Mouse (Mus musculus) thymus, postnatal 36 days (tissue): Measurements from ENCODE around the gene Arrb2.
"Not testable (repeated sequence)": the region's sequence is repeated elsewhere in the genome, so short reads cannot be mapped to it uniquely, and the experiment has no call there.

Experiments used
- DNase-seq, 2 experiments: peaks; one replicate each; pipeline ENCODE4 v3.0.0; 2022; ENCODE audit warnings: mixed read lengths in 2 of 2

Gene Arrb2

DNA sequence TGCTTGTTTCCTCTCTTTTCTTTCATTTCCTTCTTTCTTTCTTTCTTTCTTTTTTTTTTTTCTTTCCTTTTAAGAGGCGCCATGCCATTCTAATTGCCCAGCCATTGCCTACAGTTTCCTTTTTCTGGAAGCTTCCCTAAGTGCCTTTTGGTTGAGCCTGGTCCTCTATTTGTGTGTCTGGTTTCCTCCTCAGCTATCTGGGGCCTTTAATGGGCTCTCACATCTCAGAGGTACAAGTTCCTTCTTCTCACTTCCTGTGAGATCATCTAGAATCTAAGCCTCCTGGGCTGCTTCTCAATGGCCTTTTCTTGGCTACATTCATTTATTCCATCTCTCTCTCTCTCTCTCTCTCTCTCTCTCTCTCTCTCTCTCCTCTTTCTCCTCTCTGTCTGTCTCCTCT is 14.9 kb downstream of the Arrb2 start:
- no peak for DNase-seq

DNA sequence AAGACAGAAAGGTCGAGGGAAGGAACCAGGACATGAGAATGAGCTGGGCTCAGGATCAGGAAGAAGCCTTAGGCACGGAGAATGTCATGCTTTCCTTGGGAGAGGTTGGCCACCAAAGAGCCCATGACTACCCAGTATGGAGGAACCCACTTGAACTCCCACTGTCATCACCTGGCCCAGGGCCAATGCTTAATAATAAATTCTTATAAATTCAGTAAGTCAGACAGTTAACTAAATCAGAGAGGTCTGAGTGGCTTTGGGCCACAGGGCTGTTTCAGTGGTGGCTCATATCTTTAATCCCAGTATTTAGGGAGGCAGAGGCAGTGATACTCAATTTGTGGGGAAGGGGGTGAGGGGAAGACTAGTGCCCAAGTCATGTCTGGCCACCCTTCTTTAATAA is 18.5 kb downstream of the Arrb2 start:
- no peak for DNase-seq

DNA sequence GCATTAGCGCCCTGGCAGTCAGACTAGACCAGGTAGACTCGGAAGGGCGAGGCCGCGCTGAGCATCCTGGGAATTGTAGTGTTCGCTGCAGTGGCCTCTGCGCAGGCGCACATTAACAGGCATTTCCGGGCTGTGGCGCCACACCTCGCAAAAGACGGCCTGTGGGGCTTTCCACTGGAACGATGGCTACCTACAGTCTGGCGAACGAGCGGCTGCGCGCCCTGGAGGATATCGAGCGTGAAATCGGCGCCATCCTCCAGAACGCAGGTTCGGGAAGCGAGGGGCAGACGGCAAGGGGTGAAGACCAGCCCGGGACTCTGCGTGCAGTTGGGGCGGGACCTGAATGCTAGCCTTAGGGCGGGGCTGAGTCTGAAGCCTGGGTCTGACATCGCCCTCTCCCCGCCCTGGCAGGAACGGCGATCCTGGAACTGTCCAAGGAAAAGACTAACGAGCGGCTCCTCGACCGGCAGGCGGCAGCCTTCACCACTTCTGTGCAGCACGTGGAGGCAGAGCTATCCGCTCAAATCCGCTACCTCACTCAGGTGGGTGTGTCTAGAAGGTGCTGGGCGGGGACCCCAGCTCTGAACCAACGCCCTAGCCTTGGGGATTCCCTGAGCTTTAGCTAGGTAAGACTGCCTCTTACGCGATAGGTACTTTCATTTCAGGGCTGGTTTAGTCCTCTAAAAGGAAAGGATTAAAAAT is 19.5 kb downstream of the Arrb2 start, which contains the start of gene Med11:
Gene Med11 (plus strand): TSS at position 123 of the 702 bp plus-strand sequence.
- DNase-seq, result peak; percentile 92 to 93

DNA sequence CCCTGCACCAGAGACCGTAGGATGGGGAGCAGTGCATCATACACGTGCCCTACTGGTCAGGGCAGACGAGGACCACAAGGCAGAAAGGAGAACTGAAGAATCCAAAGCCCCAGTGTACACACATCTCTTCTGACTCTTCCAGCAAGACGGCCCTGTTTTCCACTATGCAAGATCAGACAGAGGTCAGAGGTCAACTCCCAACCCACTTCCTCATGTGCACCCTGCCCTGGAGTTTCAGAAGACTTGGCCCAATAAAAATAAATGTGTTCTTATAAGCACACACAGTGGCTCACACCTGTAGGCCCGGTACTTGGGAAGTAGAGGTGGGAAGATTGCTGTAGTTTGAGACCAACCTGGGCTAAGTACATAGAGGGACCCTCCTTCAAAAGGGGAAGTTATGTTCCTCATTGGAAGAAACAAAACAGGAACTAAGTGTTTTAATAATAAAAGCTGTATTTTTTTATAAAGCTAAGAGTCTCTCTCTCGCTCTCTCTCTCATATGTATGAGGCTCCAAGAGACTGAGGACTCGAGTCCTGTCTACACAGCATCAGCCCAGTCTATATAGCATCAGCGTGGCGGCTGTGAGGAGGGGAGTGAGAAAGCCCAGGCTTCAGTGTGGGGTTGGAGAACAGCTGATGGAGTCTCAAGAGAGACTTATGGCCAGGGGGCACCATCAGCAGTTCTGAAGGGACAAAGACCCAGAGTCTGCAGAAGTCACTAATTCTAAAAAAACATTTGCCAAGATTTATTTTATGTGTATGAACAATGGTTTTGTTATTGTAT is 21.0 kb downstream of the Arrb2 start:
- no peak for DNase-seq

DNA sequence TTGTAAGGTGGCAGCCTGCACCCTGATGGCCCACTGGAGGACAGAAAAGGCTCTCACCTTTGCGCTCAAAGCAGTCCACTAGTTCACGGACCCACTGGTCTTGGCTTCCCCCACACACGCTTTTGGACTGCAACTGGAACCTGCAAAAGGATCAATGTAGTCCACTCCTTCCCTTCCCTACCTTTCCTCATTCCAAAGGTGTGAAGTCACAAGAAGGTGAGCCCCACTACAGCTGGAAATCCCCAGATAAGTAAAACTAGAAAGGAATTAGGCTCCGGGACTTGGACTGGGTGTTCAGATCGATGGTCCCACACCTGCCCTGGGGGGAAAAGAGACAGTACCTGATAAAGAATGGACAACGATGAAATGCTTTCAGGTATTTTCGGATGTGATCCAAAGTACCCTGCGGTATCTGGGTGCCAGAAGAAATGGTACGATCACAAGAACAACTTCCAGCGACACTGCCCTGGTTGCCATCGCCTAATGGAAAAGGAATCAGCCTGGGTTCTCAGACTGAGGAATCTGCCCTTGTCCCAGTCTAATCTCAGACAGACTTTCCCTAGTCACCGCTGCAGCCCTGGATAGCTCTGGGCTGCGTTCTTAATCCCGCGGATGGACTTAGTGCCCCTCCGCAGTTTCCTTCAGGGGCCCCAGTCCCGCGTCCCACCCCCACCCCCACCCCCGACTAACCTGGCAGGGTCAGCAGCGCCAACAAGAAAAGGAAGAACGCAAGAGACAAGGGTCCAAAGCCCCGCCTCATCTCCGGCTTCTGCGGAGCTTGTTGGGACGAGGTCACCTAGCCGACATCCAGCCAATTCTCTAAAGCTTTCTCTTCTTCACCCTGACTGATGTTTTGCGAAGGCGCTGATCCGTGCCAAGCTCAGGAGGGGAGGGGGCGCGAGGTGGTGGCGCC is 26.5 kb downstream of the Arrb2 start, which contains the start of gene Zmynd15:
Gene Zmynd15 (plus strand): TSS at position 746 of the 913 bp plus-strand sequence.
- DNase-seq, result no peak

DNA sequence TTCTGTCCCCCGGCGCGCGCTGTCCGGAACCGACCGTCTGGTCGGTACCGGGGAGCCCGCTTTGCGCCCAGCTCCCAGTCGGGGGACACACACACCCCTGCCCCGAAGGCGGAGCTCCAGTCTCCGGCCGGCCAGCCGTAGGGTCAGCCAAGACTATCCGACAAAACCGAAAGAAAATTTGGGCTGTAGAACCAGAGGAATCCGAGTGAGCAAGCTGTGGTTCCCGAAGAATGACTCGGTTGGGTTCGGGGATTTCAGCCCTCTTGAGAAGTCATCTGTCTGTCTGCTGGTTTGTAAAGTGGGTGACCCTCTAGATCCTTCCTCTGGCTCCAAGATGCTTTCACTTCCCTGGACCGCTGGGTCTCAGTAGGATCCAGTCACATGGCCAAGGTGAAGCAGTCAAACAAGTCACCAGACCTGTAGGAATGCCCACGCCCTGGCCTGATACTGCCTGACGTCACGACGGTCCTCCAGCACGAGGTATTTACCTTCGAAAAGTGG is 27.2 kb downstream of the Arrb2 start, which contains the start of gene Cxcl16:
Gene Cxcl16 (minus strand): TSS at position 384 of the 501 bp plus-strand sequence.
- no peak for DNase-seq

DNA sequence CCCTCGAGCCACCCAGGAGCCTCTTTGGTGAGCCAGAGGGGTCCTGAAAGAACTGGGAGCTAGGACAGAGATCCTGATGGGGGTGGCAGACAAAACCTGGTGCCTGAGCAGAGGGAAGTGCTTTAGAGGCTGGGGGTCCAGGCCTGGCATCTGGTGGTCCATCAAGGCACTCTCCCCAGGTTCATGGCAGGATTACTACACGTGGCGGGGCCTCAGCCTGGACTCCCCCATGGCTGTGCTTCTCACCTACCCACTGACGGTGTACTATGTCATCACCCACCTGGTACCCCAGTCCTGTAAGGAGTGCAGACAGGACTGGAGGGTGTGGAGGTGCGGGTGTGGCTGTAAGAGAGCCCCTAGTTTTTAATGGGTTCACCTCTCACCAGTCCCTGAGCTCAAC is 31.5 kb downstream of the Arrb2 start:
- no peak for DNase-seq

DNA sequence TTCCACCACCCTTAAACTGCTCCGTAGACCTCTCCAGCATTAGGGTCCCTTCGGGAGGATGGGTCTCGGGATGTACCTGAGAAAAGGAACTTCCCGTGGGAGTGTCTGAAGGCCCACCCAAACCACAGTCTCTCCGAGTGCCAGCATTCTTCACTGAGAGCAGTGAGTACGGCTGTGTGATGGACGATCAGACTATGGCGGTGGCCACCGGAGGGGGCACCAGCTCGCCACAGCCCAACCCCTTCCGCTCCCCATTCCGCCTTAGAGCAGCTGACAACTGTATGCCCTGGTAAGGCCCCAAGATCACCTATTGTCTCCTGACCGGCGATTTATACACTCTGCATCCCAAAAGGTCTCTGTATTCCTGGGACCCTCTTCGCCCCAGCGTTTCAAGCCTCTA is 32.8 kb downstream of the Arrb2 start:
- no peak for DNase-seq

DNA sequence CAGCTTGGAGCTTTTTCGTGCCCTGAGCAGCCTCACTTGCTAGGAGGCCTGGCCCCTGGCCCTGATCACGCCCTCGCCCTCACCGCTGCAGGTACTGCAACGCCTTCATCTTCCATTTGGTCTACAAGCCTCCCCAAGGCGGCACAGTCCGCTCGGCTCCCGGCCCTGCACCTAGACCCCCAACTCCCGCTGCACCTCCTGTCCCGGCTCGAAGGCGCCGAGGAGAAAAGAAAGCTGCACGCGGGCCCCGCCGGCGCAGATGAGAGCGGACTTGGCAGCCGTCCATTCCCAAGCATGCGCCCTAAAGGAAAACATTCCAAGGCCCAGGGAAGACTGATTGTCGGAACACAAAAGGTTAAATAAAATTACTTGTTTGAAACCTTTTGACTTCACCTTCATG is 33.4 kb downstream of the Arrb2 start:
- DNase-seq, result no peak

DNA sequence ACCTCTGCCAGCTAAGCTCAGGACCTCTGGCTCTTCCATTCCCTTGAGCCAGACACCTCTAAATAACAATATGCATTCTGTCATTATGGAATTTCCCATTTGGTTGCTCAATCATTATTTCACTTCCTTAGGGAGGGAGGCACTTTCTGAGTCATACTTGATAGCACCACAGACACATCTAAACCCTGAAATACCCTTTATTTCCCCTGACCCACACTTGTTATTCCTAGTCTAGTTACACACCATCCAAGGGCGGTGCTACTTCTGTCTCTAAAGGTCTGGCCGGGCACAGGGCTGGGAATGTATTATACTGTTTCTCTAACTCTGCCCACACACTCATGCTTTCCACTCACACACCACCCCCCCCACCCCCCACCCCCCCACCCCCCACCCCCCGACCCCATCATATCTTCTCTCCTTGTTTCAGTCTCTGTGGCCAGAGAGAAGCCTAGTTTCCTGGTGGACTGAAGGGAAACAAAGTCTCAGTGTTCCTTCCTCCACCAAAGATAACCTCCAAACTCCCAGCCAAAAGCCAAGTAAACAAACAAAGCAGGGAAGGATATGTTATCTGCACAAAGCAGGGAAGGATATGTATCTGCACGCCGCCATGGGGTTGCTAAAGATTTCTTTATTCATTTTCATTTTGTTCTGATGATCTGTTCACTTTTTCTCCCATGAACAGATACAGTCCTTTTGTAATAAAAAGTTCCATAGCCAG is 35.6 kb downstream of the Arrb2 start:
- DNase-seq, result no peak

DNA sequence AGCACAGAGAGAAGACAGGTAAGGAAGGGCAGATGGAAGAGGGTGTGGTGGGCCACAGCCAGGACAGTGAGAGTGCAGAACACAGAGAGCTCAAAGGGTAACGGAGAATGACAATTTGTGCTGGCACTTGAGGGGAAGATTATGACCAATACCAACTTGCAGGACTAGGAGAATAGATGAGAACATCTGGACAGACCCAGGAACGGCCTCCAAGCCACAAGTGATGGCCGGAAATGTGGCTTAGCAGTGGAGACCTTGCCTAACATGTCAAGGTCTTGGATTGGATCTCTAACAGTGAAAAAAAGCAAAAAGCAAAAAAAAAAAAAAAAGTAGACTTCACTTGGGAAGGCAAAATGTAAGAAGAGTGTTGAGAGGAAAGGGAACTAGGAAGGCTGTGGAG is 37.3 kb downstream of the Arrb2 start:
- no peak for DNase-seq

DNA sequence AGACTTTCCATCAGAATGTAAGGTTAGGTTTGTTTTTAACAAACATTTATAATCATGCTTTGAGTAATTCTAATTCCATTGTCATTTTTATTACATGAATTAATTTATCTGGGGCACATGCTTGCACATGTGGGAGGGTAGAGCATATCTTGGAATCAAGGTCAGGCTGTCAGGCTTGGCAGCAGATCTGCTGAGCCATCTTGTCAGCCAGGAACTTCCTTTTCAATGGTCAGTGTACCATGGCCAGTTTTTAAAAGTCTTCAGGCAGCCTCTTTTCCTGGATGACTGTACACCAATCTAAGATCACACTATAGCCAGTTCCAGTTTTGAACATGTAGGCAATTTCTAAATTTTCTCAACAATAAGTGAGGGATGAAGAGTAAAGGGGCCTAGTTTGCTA is 40.3 kb downstream of the Arrb2 start:
- no peak for DNase-seq

DNA sequence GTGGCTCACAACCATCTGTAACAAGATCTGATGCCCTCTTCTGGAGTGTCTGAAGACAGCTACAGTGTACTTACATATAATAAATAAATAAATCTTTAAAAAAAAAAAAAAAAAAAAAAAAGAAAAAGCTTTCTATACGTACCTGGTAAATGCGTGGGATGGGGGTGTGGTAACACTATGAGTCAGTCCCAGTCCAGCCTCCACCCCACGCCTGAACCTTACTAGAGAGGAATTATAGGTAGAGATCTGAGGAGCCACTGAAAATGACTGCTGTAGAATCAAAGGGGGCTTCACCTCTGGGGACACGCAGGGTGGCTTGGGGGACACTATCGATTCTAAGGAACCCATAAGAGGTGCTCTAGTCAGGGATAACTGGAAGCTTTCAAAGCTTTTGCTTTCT is 40.9 kb downstream of the Arrb2 start:
- not testable (repeated sequence) for DNase-seq

DNA sequence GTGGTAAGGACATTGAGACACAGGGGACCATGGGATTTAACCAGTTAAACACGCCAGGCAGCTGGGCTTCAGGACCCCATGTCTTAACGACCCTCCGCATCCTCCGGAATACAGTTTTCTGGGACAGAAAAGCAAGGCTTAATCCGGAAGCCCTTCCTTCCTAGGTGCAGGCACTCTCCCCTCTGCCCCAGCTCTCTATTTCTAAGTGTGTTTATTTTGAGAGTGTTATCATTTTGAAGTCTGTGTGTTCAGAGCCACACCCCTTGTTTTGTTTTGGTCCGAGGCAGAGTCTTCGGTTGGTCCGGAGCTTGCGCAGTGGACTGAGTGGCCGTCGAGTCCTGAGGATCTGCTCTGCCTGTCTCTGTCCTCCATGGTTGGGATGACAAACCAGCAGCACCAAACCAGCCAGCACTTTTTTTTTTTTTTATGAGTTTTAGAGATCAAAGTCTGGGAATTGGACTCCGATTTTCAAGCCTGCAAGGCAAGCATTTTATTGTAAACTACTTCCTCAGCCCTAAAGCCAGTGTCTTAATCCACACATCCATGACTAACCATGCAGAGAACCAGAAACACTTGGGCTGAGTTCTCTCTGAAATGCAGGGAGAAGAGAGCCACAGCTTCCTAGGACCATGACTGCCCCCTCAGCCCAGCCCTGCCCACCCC is 42.6 kb downstream of the Arrb2 start:
- DNase-seq, result no peak

DNA sequence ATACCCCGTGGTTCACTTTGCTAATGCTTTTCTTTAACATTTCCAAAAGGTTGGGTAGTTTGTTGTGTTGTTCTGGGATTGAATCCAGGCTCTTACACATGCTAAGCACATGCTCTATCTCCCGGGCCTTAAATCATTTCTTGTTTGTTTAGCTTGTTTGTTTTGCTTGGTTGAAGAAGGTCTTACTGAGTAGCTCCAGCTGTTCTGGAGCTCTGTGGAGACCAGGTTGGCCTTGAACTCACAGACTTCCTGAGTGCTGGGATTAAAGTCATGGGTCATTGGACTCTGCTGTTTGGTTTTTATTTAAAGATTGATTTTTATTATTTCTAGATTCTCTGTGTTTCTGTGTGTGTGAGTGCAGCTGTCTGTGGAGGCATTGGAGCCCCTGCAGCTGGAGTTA is 53.1 kb downstream of the Arrb2 start:
- no peak for DNase-seq

DNA sequence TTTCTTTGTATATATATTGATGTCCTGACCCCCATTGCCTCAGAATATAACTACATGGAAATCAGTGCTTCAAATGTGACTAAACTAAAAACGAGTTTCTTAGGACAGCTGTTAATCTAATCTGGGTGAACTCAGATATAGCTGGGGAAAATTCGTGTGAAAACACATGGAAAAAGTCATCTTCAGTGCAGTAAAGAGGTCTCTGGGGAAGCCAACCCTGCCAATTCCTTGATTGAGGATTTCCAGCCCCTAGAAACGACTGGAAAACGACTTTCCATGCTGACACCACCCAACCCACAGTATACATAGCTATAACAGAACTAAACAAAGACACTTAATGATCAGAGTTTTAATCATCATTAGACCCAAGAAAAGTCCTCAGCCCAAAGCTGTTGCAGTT is 55.4 kb downstream of the Arrb2 start:
- DNase-seq, result no peak

DNA sequence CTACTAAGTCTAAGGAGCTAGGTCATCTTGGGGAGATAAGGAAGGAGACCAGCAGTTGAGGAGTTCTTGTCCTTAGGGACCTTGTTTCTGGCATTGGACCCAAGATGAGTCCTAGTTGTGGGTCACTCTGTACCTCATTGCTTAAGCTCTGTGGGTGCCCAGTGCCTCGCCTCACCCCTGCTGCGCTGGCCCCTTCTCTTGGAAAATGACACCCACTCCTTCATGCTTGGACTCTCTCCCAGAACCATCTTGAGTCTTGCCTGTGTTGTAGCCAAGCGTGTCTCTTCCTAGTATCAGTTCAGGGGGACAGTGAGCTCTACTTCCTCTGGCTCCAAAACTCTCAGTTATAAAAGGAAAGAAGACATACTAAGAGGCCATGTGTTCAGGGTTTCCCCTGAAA is 56.7 kb downstream of the Arrb2 start:
- no peak for DNase-seq

DNA sequence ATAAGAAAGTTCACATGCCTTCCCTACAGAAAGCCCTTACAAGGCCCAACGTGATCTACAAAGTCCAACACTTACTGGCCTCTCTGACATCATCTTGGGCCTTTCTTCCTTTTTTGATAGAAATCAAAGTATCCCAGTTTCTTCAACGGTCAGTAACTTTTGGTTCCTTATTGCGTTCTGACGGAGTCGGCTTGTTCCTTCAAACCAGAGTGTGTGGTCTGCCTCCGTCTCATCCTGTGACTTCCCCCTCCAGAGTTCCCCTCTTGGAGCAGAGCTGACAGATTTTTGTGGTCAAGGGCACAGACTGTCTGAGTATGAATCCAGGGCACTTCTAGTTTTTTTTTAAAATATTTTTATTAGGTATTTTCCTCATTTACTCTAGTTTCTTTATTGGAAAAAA is 57.2 kb downstream of the Arrb2 start:
- no peak for DNase-seq
